Mouse (Mus musculus): ENCODE results near the gene Stmn1. TPM values are rescaled to one million over a fixed set of nuclear protein-coding genes. Genes with fewer than 3 reads are reported as not detected.
A peak's percentile ranks its signal among the peaks of the same experiment; 100 is the strongest.

Stmn1 gene
- polyA plus RNA-seq, 1 experiment from 2014 or later: 7,875 TPM

GRCm38 (mm10) chr4:134444949-134445348, 23.2 kb upstream of the Stmn1 start:
- H3K4me2 ChIP-seq (replicated peaks): no peak overlapping the region
- peaks cover 27% of the 10 kb centered on the region for H3K4me1 ChIP-seq
- ATAC-seq (replicated peaks): no peak
- H3K27me3 ChIP-seq: no peaks in the 10 kb centered on the region
- WGBS: 41% methylated on average over 7 of the region's 7 CpGs
- peak overlapping the region; percentile 80 for H3K27ac ChIP-seq (replicated peaks)
- no peak overlapping the region for H3K9ac ChIP-seq (replicated peaks)
- H3K4me3 ChIP-seq: no peak overlapping the region
- H3K36me3 ChIP-seq: no peaks in the 10 kb centered on the region
- no peaks in the 10 kb centered on the region for H3K9me3 ChIP-seq

- no peak for ATAC-seq (replicated peaks)
- WGBS: 25% methylated on average over 1 of the region's 1 CpGs
- H3K27ac ChIP-seq (replicated peaks): peak overlapping the region; percentile 80
- H3K27me3 ChIP-seq: no peaks in the 10 kb centered on the region
- no peaks in the 10 kb centered on the region for H3K9me3 ChIP-seq
- no peaks in the 10 kb centered on the region for H3K36me3 ChIP-seq
- no peak overlapping the region for H3K4me3 ChIP-seq
- H3K4me1 ChIP-seq: peaks cover 32% of the 10 kb centered on the region
- no peak overlapping the region for H3K4me2 ChIP-seq (replicated peaks)
- H3K9ac ChIP-seq (replicated peaks): no peak overlapping the region
Observed at GRCm38 (mm10) chr4:134445489-134445888, 22.6 kb upstream of the Stmn1 start.

GRCm38 (mm10) chr4:134447966-134448365, 20.2 kb upstream of the Stmn1 start:
- H3K27ac ChIP-seq (replicated peaks): no peak overlapping the region
- 40% methylated on average over 23 of the region's 23 CpGs for WGBS
- H3K9ac ChIP-seq (replicated peaks): no peak overlapping the region
- ATAC-seq (replicated peaks): no peak
- H3K4me1 ChIP-seq: peaks cover 44% of the 10 kb centered on the region
- no peak overlapping the region for H3K4me2 ChIP-seq (replicated peaks)
- no peak overlapping the region for H3K4me3 ChIP-seq
- H3K27me3 ChIP-seq: no peaks in the 10 kb centered on the region
- H3K9me3 ChIP-seq: no peaks in the 10 kb centered on the region
- no peaks in the 10 kb centered on the region for H3K36me3 ChIP-seq

GRCm38 (mm10) chr4:134449595-134450391, 18.3 kb upstream of the Stmn1 start:
- peak; percentile 71 for ATAC-seq (replicated peaks)
- peak overlapping the region; percentile 33 for H3K9ac ChIP-seq (replicated peaks)
- H3K4me2 ChIP-seq (replicated peaks): peak overlapping the region; percentile 15
- H3K27ac ChIP-seq (replicated peaks): peak overlapping the region; percentile 91
- no peak overlapping the region for H3K4me3 ChIP-seq
- 0 out of 2 replicates have a peak, but pooled peaks cover 3% of the 10 kb centered on the region for H3K27me3 ChIP-seq
- no peaks in the 10 kb centered on the region for H3K36me3 ChIP-seq
- no peaks in the 10 kb centered on the region for H3K9me3 ChIP-seq
- H3K4me1 ChIP-seq: peaks cover 46% of the 10 kb centered on the region
- WGBS: 14% methylated on average over 13 of the region's 13 CpGs

GRCm38 (mm10) chr4:134450392-134451195, 17.5 kb upstream of the Stmn1 start:
- Histone ChIP-seq H3K36me3 (no peaks in the 10 kb centered on the region), H3K4me3 (no peak overlapping the region), H3K9me3 (no peaks in the 10 kb centered on the region), H3K27ac (replicated peaks) (peak overlapping the region; percentile 91), H3K27me3 (0 out of 2 replicates have a peak, but pooled peaks cover 3% of the 10 kb centered on the region), H3K9ac (replicated peaks) (peak overlapping the region; percentile 33), H3K4me2 (replicated peaks) (peak overlapping the region; percentile 15), H3K4me1 (peaks cover 42% of the 10 kb centered on the region)
- 11% methylated on average over 20 of the region's 20 CpGs for WGBS
- ATAC-seq (replicated peaks): peak; percentile 60

GRCm38 (mm10) chr4:134451484-134451883, 16.6 kb upstream of the Stmn1 start:
- 44% methylated on average over 9 of the region's 9 CpGs for WGBS
- ATAC-seq (replicated peaks): no peak
- H3K4me1 ChIP-seq: peaks cover 34% of the 10 kb centered on the region
- H3K27ac ChIP-seq (replicated peaks): peak overlapping the region; percentile 91
- H3K9me3 ChIP-seq: no peaks in the 10 kb centered on the region
- H3K27me3 ChIP-seq: peaks cover 8% of the 10 kb centered on the region; the same call in 1 of the 2 replicates
- no peaks in the 10 kb centered on the region for H3K36me3 ChIP-seq
- no peak overlapping the region for H3K4me3 ChIP-seq
- no peak overlapping the region for H3K4me2 ChIP-seq (replicated peaks)
- H3K9ac ChIP-seq (replicated peaks): no peak overlapping the region

GRCm38 (mm10) chr4:134453619-134454400, 14.3 kb upstream of the Stmn1 start:
- H3K36me3 ChIP-seq: no peaks in the 10 kb centered on the region
- ATAC-seq (replicated peaks): no peak
- no peaks in the 10 kb centered on the region for H3K9me3 ChIP-seq
- peaks cover 31% of the 10 kb centered on the region for H3K4me1 ChIP-seq
- no peak overlapping the region for H3K9ac ChIP-seq (replicated peaks)
- peaks cover 8% of the 10 kb centered on the region; the same call in 1 of the 2 replicates for H3K27me3 ChIP-seq
- H3K4me3 ChIP-seq: no peak overlapping the region
- WGBS: 28% methylated on average over 34 of the region's 34 CpGs
- no peak overlapping the region for H3K4me2 ChIP-seq (replicated peaks)
- H3K27ac ChIP-seq (replicated peaks): no peak overlapping the region

GRCm38 (mm10) chr4:134455310-134455709, 12.8 kb upstream of the Stmn1 start:
- no peak overlapping the region for H3K27ac ChIP-seq (replicated peaks)
- H3K9me3 ChIP-seq: no peaks in the 10 kb centered on the region
- peaks cover 18% of the 10 kb centered on the region for H3K4me1 ChIP-seq
- H3K9ac ChIP-seq (replicated peaks): no peak overlapping the region
- WGBS: 60% methylated on average over 6 of the region's 6 CpGs
- no peak for ATAC-seq (replicated peaks)
- no peak overlapping the region for H3K4me2 ChIP-seq (replicated peaks)
- no peaks in the 10 kb centered on the region for H3K36me3 ChIP-seq
- H3K27me3 ChIP-seq: peaks cover 8% of the 10 kb centered on the region; the same call in 1 of the 2 replicates
- H3K4me3 ChIP-seq: no peak overlapping the region

GRCm38 (mm10) chr4:134457130-134457825, 10.8 kb upstream of the Stmn1 start:
- Histone ChIP-seq H3K4me2 (replicated peaks) (no peak overlapping the region), H3K27me3 (peaks cover 8% of the 10 kb centered on the region; the same call in 1 of the 2 replicates), H3K4me3 (no peak overlapping the region), H3K4me1 (peaks cover 5% of the 10 kb centered on the region), H3K36me3 (no peaks in the 10 kb centered on the region), H3K9ac (replicated peaks) (no peak overlapping the region), H3K9me3 (no peaks in the 10 kb centered on the region), H3K27ac (replicated peaks) (no peak overlapping the region)
- no peak for ATAC-seq (replicated peaks)
- WGBS: 66% methylated on average over 7 of the region's 7 CpGs

GRCm38 (mm10) chr4:134458856-134459255, 9.3 kb upstream of the Stmn1 start:
- Histone ChIP-seq H3K27me3 (peaks cover 5% of the 10 kb centered on the region; the same call in 1 of the 2 replicates), H3K4me2 (replicated peaks) (no peak overlapping the region), H3K4me1 (peaks cover under 1% of the 10 kb centered on the region), H3K36me3 (no peaks in the 10 kb centered on the region), H3K4me3 (no peak overlapping the region), H3K27ac (replicated peaks) (no peak overlapping the region), H3K9ac (replicated peaks) (no peak overlapping the region), H3K9me3 (no peaks in the 10 kb centered on the region)
- ATAC-seq (replicated peaks): no peak
- WGBS: 80% methylated on average over 5 of the region's 5 CpGs

GRCm38 (mm10) chr4:134460277-134460676, 7.8 kb upstream of the Stmn1 start:
- no peaks in the 10 kb centered on the region for H3K9me3 ChIP-seq
- H3K4me3 ChIP-seq: no peak overlapping the region
- H3K4me1 ChIP-seq: peaks cover 4% of the 10 kb centered on the region; the same call in 1 of the 2 replicates
- ATAC-seq (replicated peaks): no peak
- no peak overlapping the region for H3K27ac ChIP-seq (replicated peaks)
- peaks cover 5% of the 10 kb centered on the region; the same call in 1 of the 2 replicates for H3K27me3 ChIP-seq
- no peak overlapping the region for H3K4me2 ChIP-seq (replicated peaks)
- no peaks in the 10 kb centered on the region for H3K36me3 ChIP-seq
- no peak overlapping the region for H3K9ac ChIP-seq (replicated peaks)
- WGBS: 87% methylated on average over 10 of the region's 10 CpGs
